Mouse (Mus musculus): ENCODE data around the gene Zeb2. TPM values are rescaled to one million over a fixed set of nuclear protein-coding genes. Genes with fewer than 3 reads are reported as not detected.

Gene Zeb2
- polyA plus RNA-seq, 1 experiment from 2014 or later = 13.1 TPM

DNA sequence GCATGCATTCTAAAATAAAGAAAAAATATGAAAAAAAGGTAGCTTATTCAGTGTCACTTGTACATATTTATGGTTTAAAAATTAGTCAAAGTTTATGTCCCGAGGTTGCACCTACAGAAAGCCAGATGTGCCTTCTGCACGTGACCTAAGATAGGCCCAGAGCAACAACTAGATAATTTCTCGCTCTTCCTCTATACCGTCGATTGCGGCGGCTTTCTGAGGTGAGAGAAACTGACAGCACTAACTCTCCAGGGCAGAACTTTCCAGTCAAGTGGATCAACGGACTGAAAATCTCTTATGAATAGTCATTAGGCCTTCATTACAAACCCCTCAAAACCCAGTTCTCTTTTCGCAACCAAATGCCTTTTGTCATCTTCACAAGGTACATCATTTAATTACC lies 59.0 kb downstream of the Zeb2 start:
- no peak for TF ChIP-seq CTCF (IDR thresholded peaks at IDR 0.05; ENCODE audit: low read depth)
- WGBS = 91% methylated on average over 9 of the region's 9 CpGs

DNA sequence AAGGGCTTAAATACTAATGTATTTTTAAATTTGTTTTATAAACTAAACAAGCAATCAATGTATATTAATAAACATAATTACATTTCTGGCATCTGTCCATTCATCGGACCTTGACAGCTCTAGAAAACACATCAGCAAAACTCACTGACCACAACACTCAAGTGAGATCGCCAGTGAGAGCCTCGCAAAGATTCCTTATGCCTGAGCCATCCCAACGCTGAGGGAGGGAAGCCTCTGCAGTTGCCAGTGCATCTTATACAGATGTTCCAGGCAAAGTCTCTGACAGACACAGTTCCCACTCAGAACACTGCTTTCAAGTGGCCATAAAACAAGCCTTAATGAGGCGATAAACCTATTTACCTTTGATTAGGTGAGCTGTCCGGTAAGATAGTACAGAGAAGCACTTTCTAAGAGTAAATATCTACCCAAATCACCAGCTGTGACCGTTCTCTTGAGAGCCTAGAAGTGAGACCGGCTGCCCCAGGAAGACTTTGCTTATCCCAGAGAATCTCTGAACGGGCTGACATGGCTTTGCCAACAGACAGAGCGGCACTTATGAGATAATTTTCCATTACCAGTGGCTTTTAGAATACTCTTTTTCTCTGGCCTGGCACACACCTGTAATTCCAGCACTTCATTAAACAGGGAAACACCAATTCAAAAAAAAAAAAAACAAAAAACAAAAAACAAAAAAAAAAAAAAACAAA lies 60.2 kb downstream of the Zeb2 start:
- no peak for TF ChIP-seq CTCF (IDR thresholded peaks at IDR 0.05; ENCODE audit: low read depth)
- H3K4me1 ChIP-seq (replicated peaks; ENCODE audit: control insufficient read depth, insufficient read depth, low read length) = no peaks in the 10 kb centered on the region
- no peak overlapping the region for H3K9ac ChIP-seq (ENCODE audit: low read depth, low read length)
- no peak overlapping the region for H3K4me2 ChIP-seq (replicated peaks; ENCODE audit: low read depth)
- 28% methylated on average over 10 of the region's 10 CpGs for WGBS
- H3K27me3 ChIP-seq (replicated peaks; ENCODE audit: control insufficient read depth, insufficient read depth, low read length) = 0 out of 2 replicates have a peak, but pooled peaks cover 9% of the 10 kb centered on the region
- no peak overlapping the region for H3K27ac ChIP-seq (ENCODE audit: low read depth, low read length)
- no peaks in the 10 kb centered on the region for H3K36me3 ChIP-seq (ENCODE audit: control insufficient read depth, insufficient read depth)
- no peak for ATAC-seq
- no peak overlapping the region for H3K4me3 ChIP-seq (ENCODE audit: low read depth, low read length)
- no peaks in the 10 kb centered on the region for H3K9me3 ChIP-seq (ENCODE audit: control insufficient read depth)

More for the DNA sequence above, 59.0 kb downstream of the Zeb2 start:
- H3K36me3 ChIP-seq (ENCODE audit: control insufficient read depth, insufficient read depth) = no peaks in the 10 kb centered on the region
- no peak overlapping the region for H3K4me2 ChIP-seq (replicated peaks; ENCODE audit: low read depth)
- no peak for ATAC-seq
- H3K27ac ChIP-seq (ENCODE audit: low read depth, low read length) = no peak overlapping the region
- no peak overlapping the region for H3K9ac ChIP-seq (ENCODE audit: low read depth, low read length)
- H3K9me3 ChIP-seq (ENCODE audit: control insufficient read depth) = no peaks in the 10 kb centered on the region
- no peaks in the 10 kb centered on the region for H3K4me1 ChIP-seq (replicated peaks; ENCODE audit: control insufficient read depth, insufficient read depth, low read length)
- H3K27me3 ChIP-seq (replicated peaks; ENCODE audit: control insufficient read depth, insufficient read depth, low read length) = 0 out of 2 replicates have a peak, but pooled peaks cover 9% of the 10 kb centered on the region
- no peak overlapping the region for H3K4me3 ChIP-seq (ENCODE audit: low read depth, low read length)

DNA sequence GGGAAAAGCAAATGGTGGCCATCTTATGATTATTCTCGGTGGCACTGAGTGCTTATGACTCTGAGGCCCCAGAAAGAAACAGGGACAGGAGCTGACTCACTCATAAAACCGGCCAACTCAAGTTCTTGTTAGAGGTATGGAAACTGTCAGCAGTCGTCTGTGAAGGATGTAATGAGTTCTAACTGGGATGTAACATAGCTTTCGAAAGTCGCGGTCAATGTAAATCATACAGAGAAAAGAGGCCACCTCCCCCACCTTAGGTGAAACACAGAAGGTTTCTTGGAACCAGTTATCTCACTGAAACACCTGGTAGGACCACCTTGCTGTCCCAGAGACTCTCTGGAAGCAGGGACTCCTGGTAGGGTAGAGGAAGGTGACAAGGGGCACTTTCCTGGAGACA lies 61.3 kb downstream of the Zeb2 start:
- no peak for TF ChIP-seq CTCF (IDR thresholded peaks at IDR 0.05; ENCODE audit: low read depth)
- no peak overlapping the region for H3K4me2 ChIP-seq (replicated peaks; ENCODE audit: low read depth)
- no peak overlapping the region for H3K4me3 ChIP-seq (ENCODE audit: low read depth, low read length)
- WGBS = 71% methylated on average over 6 of the region's 6 CpGs
- H3K27ac ChIP-seq (ENCODE audit: low read depth, low read length) = no peak overlapping the region
- no peaks in the 10 kb centered on the region for H3K36me3 ChIP-seq (ENCODE audit: control insufficient read depth, insufficient read depth)
- no peak for ATAC-seq
- H3K9ac ChIP-seq (ENCODE audit: low read depth, low read length) = no peak overlapping the region
- no peaks in the 10 kb centered on the region for H3K4me1 ChIP-seq (replicated peaks; ENCODE audit: control insufficient read depth, insufficient read depth, low read length)
- H3K27me3 ChIP-seq (replicated peaks; ENCODE audit: control insufficient read depth, insufficient read depth, low read length) = 0 out of 2 replicates have a peak, but pooled peaks cover 9% of the 10 kb centered on the region
- H3K9me3 ChIP-seq (ENCODE audit: control insufficient read depth) = no peaks in the 10 kb centered on the region

DNA sequence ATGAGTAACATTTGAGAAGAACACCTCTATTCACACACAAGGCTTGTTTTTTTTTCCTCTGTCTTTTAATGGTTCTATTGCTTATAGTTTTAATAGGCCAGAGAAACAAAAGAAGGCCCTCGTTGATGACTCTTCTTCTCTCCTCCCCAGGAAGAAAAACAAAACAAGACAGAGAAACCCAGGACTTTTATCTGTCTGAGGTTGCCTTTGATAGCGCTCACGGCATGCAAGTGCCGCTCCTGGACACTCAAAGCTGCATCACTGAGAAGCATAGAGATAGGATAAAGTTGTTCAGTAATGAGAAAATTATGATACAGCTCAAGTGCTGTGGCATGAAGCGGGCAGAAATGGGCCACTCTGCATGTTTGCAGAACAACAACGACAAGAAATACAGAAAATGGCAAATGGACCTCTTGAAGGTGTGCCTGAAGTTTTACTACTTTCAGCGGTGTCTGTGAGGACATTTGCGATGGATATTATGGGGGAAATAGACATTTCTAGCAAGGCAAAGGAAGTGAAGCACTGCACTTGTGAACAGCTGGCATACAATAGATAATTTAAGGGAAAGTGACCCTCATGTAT lies 62.1 kb downstream of the Zeb2 start:
- Histone ChIP-seq H3K27me3 (replicated peaks; ENCODE audit: control insufficient read depth, insufficient read depth, low read length) (0 out of 2 replicates have a peak, but pooled peaks cover 9% of the 10 kb centered on the region), H3K9me3 (ENCODE audit: control insufficient read depth) (no peaks in the 10 kb centered on the region), H3K4me3 (ENCODE audit: low read depth, low read length) (no peak overlapping the region), H3K36me3 (ENCODE audit: control insufficient read depth, insufficient read depth) (no peaks in the 10 kb centered on the region), H3K27ac (ENCODE audit: low read depth, low read length) (no peak overlapping the region), H3K4me1 (replicated peaks; ENCODE audit: control insufficient read depth, insufficient read depth, low read length) (no peaks in the 10 kb centered on the region), H3K4me2 (replicated peaks; ENCODE audit: low read depth) (no peak overlapping the region), H3K9ac (ENCODE audit: low read depth, low read length) (no peak overlapping the region)
- 78% methylated on average over 8 of the region's 8 CpGs for WGBS
- TF ChIP-seq CTCF (IDR thresholded peaks at IDR 0.05; ENCODE audit: low read depth) = no peak
- ATAC-seq = no peak

DNA sequence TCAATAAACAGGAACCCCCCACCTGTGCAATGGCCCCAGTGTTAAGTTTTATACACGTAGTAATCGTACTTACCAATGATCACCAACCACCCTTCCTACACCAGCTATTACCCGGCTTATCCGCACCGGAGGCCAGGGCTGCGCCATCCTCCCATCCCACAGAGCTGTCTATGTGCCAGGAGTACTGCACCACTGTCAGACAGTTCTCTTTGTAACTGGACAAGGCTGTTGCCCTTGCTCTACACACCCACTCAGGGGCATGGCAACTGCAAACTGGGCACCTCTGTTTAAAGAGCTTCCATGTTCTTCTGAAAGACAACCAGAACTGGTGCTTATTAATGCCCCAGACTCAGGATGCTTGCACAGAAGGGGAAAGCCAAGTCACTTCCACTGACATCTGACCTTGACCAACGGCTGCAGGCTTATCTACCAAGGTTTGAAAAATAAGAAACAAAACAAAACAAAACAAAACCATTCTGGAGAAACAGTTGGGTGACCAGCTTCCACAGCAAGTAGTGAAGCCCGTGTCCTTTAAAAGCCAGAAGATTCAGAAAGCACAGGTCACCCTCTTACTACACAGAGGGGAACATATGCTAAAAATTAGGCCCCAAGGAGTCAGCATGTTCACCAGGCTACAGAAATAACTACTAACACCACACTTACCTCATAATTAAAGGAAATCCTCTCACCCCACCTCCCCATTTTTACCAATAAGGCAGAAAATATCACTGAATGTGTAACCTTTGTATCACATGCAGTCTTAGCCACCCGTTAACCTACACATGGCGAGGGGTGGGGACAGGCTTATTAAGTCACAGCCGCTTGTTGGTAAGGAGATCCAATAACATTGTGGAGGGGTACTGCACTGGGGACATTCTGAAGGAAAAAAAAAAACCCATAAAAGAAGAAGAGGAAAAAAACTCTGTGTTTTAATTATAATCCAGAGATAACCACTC lies 62.8 kb downstream of the Zeb2 start:
- ATAC-seq = no peak

DNA sequence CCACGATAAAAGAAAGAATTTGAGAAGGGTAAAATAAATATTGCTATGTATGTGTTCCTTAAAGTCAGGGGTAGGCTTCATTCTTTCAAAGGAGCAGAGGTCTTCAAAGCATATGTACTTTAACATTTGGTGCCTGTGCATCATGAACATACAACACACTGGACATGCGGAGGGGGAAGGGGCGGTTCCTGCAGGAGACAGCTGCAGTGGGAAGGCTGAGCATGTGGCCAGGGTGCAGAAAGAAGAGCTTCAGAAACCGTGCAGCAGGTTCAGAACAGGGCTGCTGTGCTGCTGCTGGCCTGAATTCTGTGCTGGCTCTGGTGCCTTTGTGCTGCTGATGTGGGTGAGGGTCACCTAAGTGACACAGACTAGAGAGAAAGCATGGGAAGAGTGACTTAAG lies 64.6 kb downstream of the Zeb2 start:
- no peak overlapping the region for H3K4me2 ChIP-seq (replicated peaks; ENCODE audit: low read depth)
- no peaks in the 10 kb centered on the region for H3K9me3 ChIP-seq (ENCODE audit: control insufficient read depth)
- no peak overlapping the region for H3K27ac ChIP-seq (ENCODE audit: low read depth, low read length)
- TF ChIP-seq CTCF (IDR thresholded peaks at IDR 0.05; ENCODE audit: low read depth) = no peak
- 50% methylated on average over 4 of the region's 4 CpGs for WGBS
- no peak for ATAC-seq
- H3K4me3 ChIP-seq (ENCODE audit: low read depth, low read length) = no peak overlapping the region
- no peaks in the 10 kb centered on the region for H3K4me1 ChIP-seq (replicated peaks; ENCODE audit: control insufficient read depth, insufficient read depth, low read length)
- 0 out of 2 replicates have a peak, but pooled peaks cover 3% of the 10 kb centered on the region for H3K27me3 ChIP-seq (replicated peaks; ENCODE audit: control insufficient read depth, insufficient read depth, low read length)
- H3K36me3 ChIP-seq (ENCODE audit: control insufficient read depth, insufficient read depth) = no peaks in the 10 kb centered on the region
- H3K9ac ChIP-seq (ENCODE audit: low read depth, low read length) = no peak overlapping the region

More for the DNA sequence above, 62.8 kb downstream of the Zeb2 start:
- H3K4me1 ChIP-seq (replicated peaks; ENCODE audit: control insufficient read depth, insufficient read depth, low read length) = no peaks in the 10 kb centered on the region
- TF ChIP-seq CTCF (IDR thresholded peaks at IDR 0.05; ENCODE audit: low read depth) = no peak
- H3K36me3 ChIP-seq (ENCODE audit: control insufficient read depth, insufficient read depth) = no peaks in the 10 kb centered on the region
- H3K27me3 ChIP-seq (replicated peaks; ENCODE audit: control insufficient read depth, insufficient read depth, low read length) = 0 out of 2 replicates have a peak, but pooled peaks cover 9% of the 10 kb centered on the region
- no peak overlapping the region for H3K4me2 ChIP-seq (replicated peaks; ENCODE audit: low read depth)
- H3K9me3 ChIP-seq (ENCODE audit: control insufficient read depth) = no peaks in the 10 kb centered on the region
- no peak overlapping the region for H3K9ac ChIP-seq (ENCODE audit: low read depth, low read length)
- WGBS = 74% methylated on average over 11 of the region's 11 CpGs
- no peak overlapping the region for H3K27ac ChIP-seq (ENCODE audit: low read depth, low read length)
- H3K4me3 ChIP-seq (ENCODE audit: low read depth, low read length) = no peak overlapping the region

Data from intestine, postnatal 0 days (tissue).